Mouse (Mus musculus): ENCODE measurements around the gene Glis3.

- TF ChIP-seq POLR2A (IDR thresholded peaks at IDR 0.05; ENCODE audit: low read depth, low read length), result no peak
- TF ChIP-seq CTCF (IDR thresholded peaks at IDR 0.05; ENCODE audit: borderline replicate concordance, insufficient read depth, low read length), result no peak
Observed at GRCm38 (mm10) chr19:28465779-28466178, 214.1 kb downstream of the Glis3 start.
